Mouse (Mus musculus) liver, adult 10 weeks (tissue): ENCODE results near the gene E030018B13Rik. TPM values are rescaled to one million over a fixed set of nuclear protein-coding genes. Genes with fewer than 3 reads are reported as not detected.

Experiments
- polyA plus RNA-seq: library from polyadenylated mRNA; stranded (reverse); fragments of 350-450 nt; fragmentation: Illumina TruSeq; extraction: RNeasy Lipid Tissue Mini Kit (QIAGEN cat#74804); gene quantifications from one replicate; pipeline ENCODE4 v1.2.3, GENCODE M21; 2014; ENCODE audit warnings: low read depth, low replicate concordance

The E030018B13Rik gene
- not detected for polyA plus RNA-seq

GRCm38 (mm10) chr7:63916268-63916907 is at the start of gene E030018B13Rik:
E030018B13Rik (plus strand) TSS chr7:63916857.

GRCm38 (mm10) chr7:63938914-63939396 is 22.3 kb downstream of the E030018B13Rik start, which contains the start of gene Klf13:
Klf13 (minus strand) TSS chr7:63938915.

Other genes with a start within 250 kb of the E030018B13Rik start
- gene Klf13, start 22.1 kb downstream of the E030018B13Rik start, polyA plus RNA-seq = 6.0 TPM
- gene Trpm1, start 237.0 kb downstream of the E030018B13Rik start, polyA plus RNA-seq = not detected